Mouse (Mus musculus) cerebellum, adult 2 months (tissue): Measurements from ENCODE around the gene Sirt4.
"Not testable (repeated sequence)": the region's sequence is repeated elsewhere in the genome, so short reads cannot be mapped to it uniquely, and the experiment has no call there.

Source experiments
- CTCF ChIP-seq: fragments of 200-500 bp; IDR thresholded peaks from 2 replicates; pipeline ENCODE4 v1.5.1; 2011; ENCODE audit warnings: low read depth, mild to moderate bottlenecking, control low read depth, low read length, moderate library complexity, borderline replicate concordance; ENCODE audit not compliant: insufficient read depth
- POLR2A ChIP-seq: fragments of 200-500 bp; IDR thresholded peaks from 2 replicates; pipeline ENCODE4 v1.6.1; 2011; ENCODE audit warnings: low read length, control low read depth, borderline replicate concordance; ENCODE audit not compliant: insufficient read depth

GRCm38 (mm10) chr5:115505617-115506016, 21.1 kb upstream of the Sirt4 start:
- not testable (repeated sequence) for TF ChIP-seq CTCF, POLR2A
